Mouse (Mus musculus) Patski (cell line): ENCODE data around the gene Gmds. TPM values are rescaled to one million over a fixed set of nuclear protein-coding genes. Genes with fewer than 3 reads are reported as not detected.

Experiments
- ATAC-seq: fragments of 100-300 bp; one replicate; pipeline ENCODE4 v1.8.0; 2021
- CTCF ChIA-PET: fragments of 350-600 bp; sonication (Branson Sonifier 250); formaldehyde crosslinking; loops from one replicate; lab custom pipeline; 2022; ENCODE audit warnings: inconsistent platforms; lab: Charles Lee
- POLR2A ChIA-PET: fragments of 350-600 bp; sonication (Branson Sonifier 250); formaldehyde crosslinking; loops from one replicate; lab custom pipeline; 2022; ENCODE audit warnings: antibody characterized with exemption, inconsistent platforms; lab: Charles Lee
- DNase-seq: peaks from one replicate; pipeline ENCODE4 v3.0.0-alpha.2; 2011; ENCODE audit warnings: low read depth, low spot score
- H3K27me3 ChIP-seq: fragments of 371-371 bp; one replicate; pipeline ENCODE4 v1.5.1; 2021
- CTCF ChIP-seq: fragments of 100-300 bp; IDR thresholded peaks from one replicate; pipeline ENCODE4 v1.5.1; 2021
- in situ Hi-C: fragments of 300-500 bp; cut with MboI; formaldehyde crosslinking; loops from 3 replicates; pipeline ENCODE4 v1.11.1; 2018; ENCODE audit warnings: low pct_unique_long_range_greater_than_20kb, mixed read lengths
- polyA plus RNA-seq: library from polyadenylated mRNA; unstranded; gene quantifications from one replicate; pipeline ENCODE4 v1.2.3, GENCODE M21; 2021

The Gmds gene
- polyA plus RNA-seq, 1 experiment from 2014 or later, result 53.3 TPM

DNA sequence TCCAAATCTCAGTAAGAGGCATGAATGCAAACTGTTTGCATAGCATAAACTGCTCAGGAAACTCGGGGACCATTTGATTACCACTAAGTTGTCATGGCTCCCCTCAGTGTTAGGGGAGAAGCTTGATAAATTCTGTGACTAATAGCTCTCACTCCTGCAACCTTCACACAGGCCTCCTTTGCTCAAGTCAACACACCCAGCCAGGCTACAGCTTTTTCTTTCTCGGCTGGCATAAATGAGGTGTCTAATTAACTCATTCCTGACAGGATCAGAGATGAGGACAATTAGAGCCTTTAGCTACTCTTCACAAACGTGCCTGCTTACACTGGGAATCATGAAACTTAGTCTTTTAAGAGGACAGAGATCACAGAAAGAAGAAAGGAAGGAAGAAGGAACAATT, 70.3 kb downstream of the Gmds start:
- H3K27me3 ChIP-seq, result no peaks in the 10 kb centered on the region
- ATAC-seq (no peak), DNase-seq (no peak)
- TF ChIP-seq CTCF, result no peak
- POLR2A ChIA-PET, result no interaction called here
- in situ Hi-C loops, result no loop called here
- CTCF ChIA-PET, result interaction anchor here (0.8 to 1.7 kb wide), 4 partner anchors 28 to 336 kb away, joined by 3 to 4 read pairs (median 4); no protein-coding TSS in a partner anchor

DNA sequence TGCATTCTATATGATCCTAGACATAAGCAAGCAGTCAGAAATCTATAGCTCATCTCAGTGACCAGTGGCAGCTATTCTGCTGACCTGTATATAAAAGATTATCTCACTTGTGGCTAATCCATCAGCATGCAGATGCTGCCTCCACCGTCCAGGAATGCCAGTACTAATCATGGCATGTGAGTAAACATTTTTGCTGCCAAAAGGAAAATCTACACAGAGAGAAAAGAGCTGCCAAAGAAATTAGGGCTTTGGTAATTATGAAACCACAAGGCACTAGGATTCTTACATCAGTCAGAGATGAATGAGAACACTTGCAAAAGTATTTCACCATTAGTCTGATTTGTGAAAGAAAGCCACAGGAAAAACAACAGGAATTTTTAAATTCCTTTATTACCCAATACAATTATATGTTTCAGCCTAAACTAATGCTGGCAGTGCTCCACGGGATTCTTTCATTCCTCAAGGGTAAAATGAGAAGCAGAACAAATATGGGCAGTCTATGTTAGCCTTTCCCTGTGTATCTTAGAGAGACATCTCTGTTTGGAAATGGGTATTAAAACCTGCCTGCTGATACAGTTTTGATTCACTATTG, 71.3 kb downstream of the Gmds start:
- H3K27me3 ChIP-seq, result no peaks in the 10 kb centered on the region
- DNase-seq, result peak; percentile 88
- peak; percentile 83 for ATAC-seq
- ChIA-PET POLR2A (no interaction called here), CTCF (interaction anchor here (1.2 to 1.7 kb wide), 2 partner anchors 41 to 227 kb away, joined by 3 to 4 read pairs; no protein-coding TSS in a partner anchor)
- in situ Hi-C loops, result no loop called here
- TF ChIP-seq CTCF, result peak; percentile 31

DNA sequence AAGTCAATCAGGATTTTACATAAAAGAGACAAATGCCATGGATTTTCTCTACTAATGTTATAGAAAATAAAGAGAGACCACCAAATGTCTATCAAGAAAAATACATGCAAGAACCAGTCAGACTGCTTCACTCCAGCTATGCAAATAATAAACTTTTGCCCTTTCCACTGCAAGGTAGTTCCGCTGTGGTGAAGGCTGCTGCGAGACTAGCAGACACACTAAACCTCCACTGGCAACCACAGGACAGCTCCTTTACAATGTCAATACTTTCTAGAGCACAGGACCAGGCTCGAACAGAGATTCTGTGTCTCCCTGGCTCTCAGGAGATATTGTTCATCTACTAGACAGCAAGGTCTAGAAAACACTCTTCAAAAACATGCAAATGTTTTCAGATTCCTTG, 71.8 kb downstream of the Gmds start:
- ChIA-PET POLR2A (interaction anchor here (0.8 kb wide), 1 partner anchor 32 kb away, joined by 3 read pairs; no protein-coding TSS in a partner anchor), CTCF (interaction anchor here (1.7 kb wide), 1 partner anchor 228 kb away, joined by 4 read pairs; no protein-coding TSS in a partner anchor)
- TF ChIP-seq CTCF, result no peak
- no peaks in the 10 kb centered on the region for H3K27me3 ChIP-seq
- ATAC-seq (no peak), DNase-seq (no peak)
- in situ Hi-C loops, result no loop called here

DNA sequence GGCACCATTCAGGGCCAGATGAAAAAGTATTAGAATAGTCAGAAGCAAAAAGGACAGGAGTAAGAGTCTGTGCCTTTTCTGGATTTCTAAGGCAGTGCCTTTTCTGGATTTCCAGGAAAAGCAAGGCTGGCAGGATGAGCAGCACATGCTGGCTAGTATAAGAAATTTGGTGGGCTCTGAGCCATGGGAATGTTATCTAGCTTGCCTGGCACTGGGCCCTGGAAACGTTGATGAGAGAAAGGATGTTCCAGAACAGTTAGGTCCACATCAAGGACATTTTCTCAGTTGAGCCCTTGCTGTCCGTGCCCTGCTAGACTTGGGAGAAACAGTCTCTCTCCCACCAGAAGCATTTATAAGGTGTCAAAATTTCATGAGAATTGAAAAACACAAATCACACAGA, 82.4 kb downstream of the Gmds start:
- in situ Hi-C loops, result no loop called here
- H3K27me3 ChIP-seq, result no peaks in the 10 kb centered on the region
- CTCF ChIA-PET, result no interaction called here
- no peak for DNase-seq
- no peak for TF ChIP-seq CTCF
- ATAC-seq, result no peak
- POLR2A ChIA-PET, result no interaction called here

DNA sequence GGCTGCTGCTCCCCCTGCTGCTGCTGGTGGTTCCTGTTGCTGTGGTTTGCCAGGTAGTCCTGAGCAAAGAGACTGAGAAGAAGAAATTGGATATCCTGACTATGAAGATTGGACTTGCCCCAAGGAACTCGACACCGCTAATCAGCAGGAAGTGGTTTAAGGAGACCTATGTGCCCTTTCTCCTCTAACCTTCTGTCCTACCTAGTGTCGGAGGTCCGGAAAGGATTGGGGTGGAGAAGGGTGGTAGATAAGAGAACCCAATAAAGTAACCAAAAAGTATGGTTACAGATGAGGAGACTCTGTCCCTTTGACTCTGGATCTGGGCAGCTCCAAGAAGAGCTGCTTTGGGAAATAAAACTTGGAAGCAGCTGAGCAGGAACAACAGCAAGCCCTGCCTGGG, 86.3 kb downstream of the Gmds start:
- ATAC-seq (no peak), DNase-seq (no peak)
- no peaks in the 10 kb centered on the region for H3K27me3 ChIP-seq
- ChIA-PET CTCF (no interaction called here), POLR2A (interaction anchor here (1.1 kb wide), 1 partner anchor 9 kb away, joined by 3 read pairs; no protein-coding TSS in a partner anchor)
- TF ChIP-seq CTCF, result no peak
- in situ Hi-C loops, result no loop called here

DNA sequence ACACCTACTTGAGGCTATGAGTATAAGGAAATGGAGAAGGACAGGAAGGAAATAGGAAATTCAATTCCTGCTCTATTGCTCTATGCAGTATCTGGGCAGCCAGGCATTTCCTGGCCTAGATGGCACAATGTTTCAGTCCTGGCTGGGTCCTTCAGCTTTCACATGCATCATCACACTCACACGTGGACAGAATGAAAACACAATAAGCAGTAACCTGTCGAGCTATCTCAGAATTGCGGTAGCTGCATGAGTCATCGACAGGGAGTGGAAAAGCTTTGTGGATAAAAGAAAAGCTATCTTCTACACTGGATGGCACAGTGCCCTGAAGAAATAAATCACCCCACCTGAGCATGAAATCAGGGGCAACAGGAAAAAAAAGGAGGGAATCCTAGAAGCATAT, 96.3 kb downstream of the Gmds start:
- no peak for ATAC-seq
- ChIA-PET CTCF (interaction anchor here (1.4 kb wide), 1 partner anchor 22 kb away, joined by 3 read pairs; no protein-coding TSS in a partner anchor), POLR2A (no interaction called here)
- in situ Hi-C loops, result no loop called here
- no peaks in the 10 kb centered on the region for H3K27me3 ChIP-seq
- no peak for DNase-seq
- no peak for TF ChIP-seq CTCF

DNA sequence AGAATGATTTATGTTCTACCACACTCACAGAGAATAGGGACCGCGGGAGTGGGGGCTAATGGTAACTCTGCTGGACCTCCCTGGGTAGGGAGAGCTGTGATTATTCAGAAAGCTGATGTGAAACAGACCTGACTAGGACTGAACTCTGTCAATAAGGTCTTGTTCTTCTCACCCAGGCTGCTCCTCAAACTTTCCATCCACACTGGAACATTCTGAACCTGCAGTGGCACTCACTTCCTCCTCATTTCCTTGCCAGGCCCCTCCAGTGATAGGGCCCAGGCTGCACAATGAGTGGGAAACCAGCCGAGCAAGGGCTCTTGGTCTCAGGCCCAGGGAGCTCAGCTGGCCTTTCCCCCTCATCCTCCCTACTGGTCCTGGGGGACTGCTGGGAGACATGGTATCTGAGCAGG, 102.3 kb downstream of the Gmds start:
- ATAC-seq, result no peak
- no peak for TF ChIP-seq CTCF
- CTCF ChIA-PET, result no interaction called here
- H3K27me3 ChIP-seq, result no peaks in the 10 kb centered on the region
- in situ Hi-C loops, result no loop called here
- POLR2A ChIA-PET, result no interaction called here
- no peak for DNase-seq

DNA sequence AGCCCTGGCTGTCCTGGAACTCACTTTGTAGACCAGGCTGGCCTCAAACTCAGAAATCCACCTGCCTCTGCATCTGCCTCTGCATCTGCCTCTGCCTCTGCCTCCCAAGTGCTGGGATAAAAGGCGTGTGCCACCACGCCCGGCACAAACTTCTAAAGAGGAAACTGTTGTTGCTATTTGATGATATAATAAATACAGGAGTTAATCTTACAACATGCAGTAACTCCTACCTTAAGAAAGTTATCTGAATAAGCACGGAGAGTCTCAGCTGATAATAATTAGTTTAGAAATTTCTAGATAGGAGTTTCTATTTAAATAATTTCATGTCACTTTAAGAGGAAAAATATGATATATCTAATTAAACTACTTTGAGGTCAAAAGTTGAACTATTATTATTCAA, 103.5 kb downstream of the Gmds start:
- TF ChIP-seq CTCF, result no peak
- in situ Hi-C loops, result no loop called here
- ChIA-PET CTCF (no interaction called here), POLR2A (no interaction called here)
- H3K27me3 ChIP-seq, result no peaks in the 10 kb centered on the region
- ATAC-seq (no peak), DNase-seq (no peak)

DNA sequence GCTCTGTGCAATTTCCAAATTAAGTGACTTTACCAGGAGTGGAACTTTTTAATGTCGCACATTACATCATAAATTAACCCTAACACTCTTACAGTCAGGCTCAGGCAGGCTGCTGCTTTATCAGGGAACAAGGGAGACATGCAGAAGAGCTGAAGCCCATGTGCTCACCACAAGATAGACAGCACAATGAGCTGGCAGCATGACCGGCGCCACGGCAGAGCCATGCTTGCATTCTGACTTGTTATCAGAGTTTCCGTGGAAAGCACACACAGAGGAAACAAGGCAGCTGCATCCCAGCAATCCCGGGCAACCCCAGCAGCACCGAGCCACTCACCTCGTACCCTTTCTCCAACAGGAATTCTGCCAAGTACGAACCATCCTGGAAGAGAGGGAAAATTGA, 104.5 kb downstream of the Gmds start:
- no peak for TF ChIP-seq CTCF
- POLR2A ChIA-PET, result no interaction called here
- ATAC-seq (no peak), DNase-seq (no peak)
- CTCF ChIA-PET, result no interaction called here
- H3K27me3 ChIP-seq, result no peaks in the 10 kb centered on the region
- in situ Hi-C loops, result no loop called here

DNA sequence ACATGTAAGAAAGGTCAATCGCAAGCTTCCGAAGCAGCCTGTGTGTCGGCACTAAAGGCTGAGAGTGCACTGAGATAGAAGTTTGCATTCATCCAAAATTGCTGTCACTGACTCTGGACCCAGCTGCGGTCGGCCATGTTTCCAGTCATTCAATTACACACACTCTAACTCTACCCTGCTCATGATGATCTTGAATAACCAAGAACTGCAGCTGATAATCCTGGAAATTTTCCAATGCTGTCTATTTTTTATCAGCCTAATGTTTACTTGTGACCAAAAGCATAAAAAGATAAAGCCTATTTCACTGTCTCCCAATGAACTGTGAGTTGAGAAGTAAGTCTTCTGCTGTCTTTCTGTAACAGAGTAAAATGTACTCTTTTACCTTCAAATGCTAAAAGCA, 106.1 kb downstream of the Gmds start:
- in situ Hi-C loops, result no loop called here
- H3K27me3 ChIP-seq, result no peaks in the 10 kb centered on the region
- ChIA-PET CTCF (interaction anchor here (1.0 kb wide), 1 partner anchor 15 kb away, joined by 3 read pairs; no protein-coding TSS in a partner anchor), POLR2A (no interaction called here)
- ATAC-seq (no peak), DNase-seq (no peak)
- TF ChIP-seq CTCF, result no peak

DNA sequence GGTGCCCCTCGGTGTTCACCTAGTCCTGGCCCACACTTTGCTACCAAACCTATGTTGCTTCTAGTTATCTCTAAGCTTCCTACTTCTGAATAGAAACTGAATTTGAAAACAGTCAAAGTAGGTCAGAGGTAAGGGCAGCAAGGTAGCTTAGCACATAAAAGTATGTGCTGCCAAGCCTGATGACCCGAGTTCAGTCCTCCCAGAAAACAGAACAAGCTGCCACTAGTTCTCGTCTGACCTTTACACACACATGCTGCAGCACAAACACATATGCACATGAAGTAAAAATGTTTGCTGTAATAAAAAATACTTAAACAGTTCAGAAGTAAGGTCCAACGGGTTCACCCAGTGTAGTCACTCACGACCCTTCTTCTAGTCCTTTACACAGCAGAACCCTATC, 106.6 kb downstream of the Gmds start:
- DNase-seq, result no peak
- no peaks in the 10 kb centered on the region for H3K27me3 ChIP-seq
- no peak for TF ChIP-seq CTCF
- CTCF ChIA-PET, result interaction anchor here (1.0 kb wide), 1 partner anchor 15 kb away, joined by 3 read pairs; no protein-coding TSS in a partner anchor
- ATAC-seq, result no peak
- in situ Hi-C loops, result no loop called here
- POLR2A ChIA-PET, result no interaction called here
